ENCODE assay signal across 16 mouse cellular contexts in the genomic region with DNA sequence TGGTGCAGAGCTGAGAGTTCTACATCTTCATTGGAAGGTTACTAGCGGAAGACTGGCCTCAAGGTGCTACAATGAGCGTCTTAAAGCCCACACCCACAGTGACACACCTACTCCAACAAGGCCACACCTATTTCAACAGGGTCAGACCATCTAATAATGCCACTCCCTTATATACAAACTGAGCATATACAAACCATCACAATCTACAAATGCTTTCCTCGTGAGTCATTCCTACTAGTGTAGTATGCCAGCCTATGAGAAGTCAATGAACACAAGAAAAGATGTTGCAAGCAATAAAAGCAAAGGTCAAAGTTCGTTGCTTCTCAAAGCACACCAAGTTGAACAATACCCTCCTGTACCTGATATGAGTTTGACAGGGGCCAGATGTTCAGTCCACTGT.
"Had no signal": no experiment of that assay in that cellular context is flagged by ENCODE, and none has a peak within 500 bp of the region (broad histone marks: within the 10 kb centered on the region; RNA-seq: fewer than 3 reads in every experiment).

No protein-coding gene starts in this region.

- H3K27ac ChIP-seq: limb, embryonic 12.5 days; limb, embryonic 15.5 days; liver, embryonic 13.5 days had no signal

- H3K4me3 ChIP-seq: limb, embryonic 12.5 days; limb, embryonic 15.5 days; liver, embryonic 13.5 days had no signal

- H3K4me2 ChIP-seq: limb, embryonic 12.5 days; limb, embryonic 15.5 days; liver, embryonic 13.5 days; midbrain, embryonic 11.5 days had no signal

- H3K4me1 ChIP-seq: limb, embryonic 12.5 days; limb, embryonic 15.5 days; liver, embryonic 13.5 days had no signal

- DNase-seq: kidney, adult 2 months; kidney, postnatal 10 days; kidney, postnatal 36 days; layer of hippocampus, postnatal 36 days; left cerebral cortex, postnatal 4 days; liver, embryonic 13.5 days; lung, adult 2 months; lung, postnatal 14 days; lung, postnatal 4 days; midbrain, embryonic 14.5 days; thymus, adult 2 months; thymus, postnatal 14 days; thymus, postnatal 4 days had no signal

- H3K27me3 ChIP-seq: limb, embryonic 12.5 days; limb, embryonic 15.5 days; liver, embryonic 13.5 days had no signal

- H3K36me3 ChIP-seq: limb, embryonic 12.5 days; limb, embryonic 15.5 days; liver, embryonic 13.5 days had no signal

- H3K9me3 ChIP-seq: limb, embryonic 12.5 days; limb, embryonic 15.5 days; liver, embryonic 13.5 days had no signal

- H3K9ac ChIP-seq: limb, embryonic 12.5 days; limb, embryonic 15.5 days; liver, embryonic 13.5 days had no signal
